Mouse (Mus musculus): ENCODE results near the gene Gm20388.

- TF ChIP-seq CTCF (IDR thresholded peaks at IDR 0.05; ENCODE audit: low read depth, low read length) = no peak
- no peak for TF ChIP-seq POLR2A (IDR thresholded peaks at IDR 0.05; ENCODE audit: insufficient read depth, low read length)
These were observed 2124.9 kb downstream of the Gm20388 start for GRCm38 (mm10) chr8:122035543-122035942.

Measured in ES-Bruce4 (cell line).